Mouse (Mus musculus): ENCODE measurements around the gene Il1rapl2.
"Not testable (repeated sequence)": the region's sequence is repeated elsewhere in the genome, so short reads cannot be mapped to it uniquely, and the experiment has no call there.

The Il1rapl2 gene

DNA sequence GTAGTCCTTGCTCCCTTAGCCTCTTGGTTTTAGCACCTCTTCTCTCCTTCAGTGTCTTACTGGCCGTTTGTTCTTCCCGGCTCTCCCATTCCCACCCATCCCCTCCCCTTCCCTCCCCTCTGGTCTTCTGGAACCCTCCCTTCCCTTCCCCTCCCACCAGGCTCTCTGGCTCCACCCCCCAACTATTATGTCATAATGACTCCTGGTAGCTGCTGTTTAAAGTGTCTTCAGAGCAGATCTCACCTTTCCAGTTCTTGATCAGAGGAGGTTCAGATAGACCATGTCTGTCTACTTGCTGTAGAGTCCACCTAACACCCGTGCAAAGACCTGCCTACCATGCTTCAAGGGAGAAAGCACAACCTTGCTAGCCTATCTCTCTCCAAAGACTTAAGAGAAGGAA, 639.1 kb downstream of the Il1rapl2 start, which contains the start of gene Tex13a:
Gene Tex13a, minus strand, starts transcription at position 101 of the 400 bp plus-strand sequence.
- no peak for DNase-seq

- DNase-seq: no peak
Observed at GRCm38 (mm10) chrX:138234626-138235025, 664.2 kb downstream of the Il1rapl2 start.

DNA sequence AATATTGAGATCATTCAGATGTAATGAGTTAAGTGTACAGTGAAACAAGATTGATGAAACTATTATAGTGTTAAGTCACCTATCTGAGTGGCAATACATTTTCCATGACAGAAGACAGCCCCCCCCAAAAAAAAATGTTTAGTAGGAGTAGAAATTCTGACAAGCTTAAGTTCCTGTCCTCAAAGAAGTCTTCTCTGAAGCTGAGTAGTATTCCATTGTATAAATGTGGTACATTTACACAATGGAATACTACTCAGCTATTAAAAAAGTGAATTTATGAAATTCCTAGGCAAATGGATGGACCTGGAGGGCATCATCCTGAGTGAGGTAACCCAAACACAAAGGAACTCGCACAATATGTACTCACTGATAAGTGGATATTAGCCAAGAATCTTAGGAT, 778.3 kb downstream of the Il1rapl2 start:
- DNase-seq: not testable (repeated sequence)

- no peak for DNase-seq
Observed at GRCm38 (mm10) chrX:138433794-138434193, 863.4 kb downstream of the Il1rapl2 start.

GRCm38 (mm10) chrX:138437939-138438338, 867.5 kb downstream of the Il1rapl2 start:
- DNase-seq: no peak

GRCm38 (mm10) chrX:138449856-138450255, 879.4 kb downstream of the Il1rapl2 start:
- no peak for DNase-seq

GRCm38 (mm10) chrX:138478488-138478887, 908.1 kb downstream of the Il1rapl2 start:
- DNase-seq: no peak

GRCm38 (mm10) chrX:138500510-138500909, 930.1 kb downstream of the Il1rapl2 start:
- DNase-seq: no peak

DNA sequence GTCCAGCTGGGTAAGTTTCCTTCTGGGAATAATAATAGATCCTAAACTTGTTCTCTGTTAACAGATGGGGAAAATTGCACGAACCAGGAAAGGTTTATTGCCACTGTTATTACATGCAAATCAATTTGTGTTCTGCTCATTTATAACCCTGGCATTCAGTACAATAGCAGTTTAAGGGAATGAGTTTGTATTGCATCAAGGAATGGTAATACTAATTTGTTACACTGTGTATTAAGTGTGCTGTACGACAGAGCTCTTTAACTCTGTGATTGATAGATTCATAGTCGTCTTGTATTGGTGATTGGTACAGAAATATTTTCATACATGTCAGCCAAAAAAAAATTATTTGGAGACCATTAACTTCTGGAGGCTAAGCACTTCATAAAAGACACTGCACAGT, 934.6 kb downstream of the Il1rapl2 start:
- DNase-seq: no peak

DNA sequence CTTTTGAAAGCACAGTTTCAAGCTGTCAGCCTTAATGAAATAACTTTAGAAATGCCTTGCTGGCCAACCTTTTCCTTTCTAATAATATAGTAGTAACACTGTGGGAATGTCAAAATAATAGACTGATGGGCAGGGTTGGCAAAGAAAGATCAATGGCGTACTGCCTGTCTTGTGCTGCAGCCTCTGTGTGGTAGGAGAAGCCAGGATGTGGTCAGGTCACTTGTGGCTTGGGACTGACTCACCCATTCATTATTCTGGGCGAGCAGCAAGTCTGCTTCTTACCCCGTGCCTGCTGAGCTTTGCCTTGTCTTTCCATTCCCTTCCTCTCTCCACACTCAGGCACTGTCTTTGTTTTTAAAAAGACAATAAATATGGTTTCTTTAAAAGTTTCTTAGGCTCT, 1049.7 kb downstream of the Il1rapl2 start:
- no peak for DNase-seq

- no peak for DNase-seq
Observed at GRCm38 (mm10) chrX:138625311-138625710, 1054.9 kb downstream of the Il1rapl2 start.

- no peak for DNase-seq
Observed at GRCm38 (mm10) chrX:138722372-138722771, 1152.0 kb downstream of the Il1rapl2 start.

- DNase-seq: no peak
Observed at GRCm38 (mm10) chrX:138800958-138801357, 1230.5 kb downstream of the Il1rapl2 start.

DNA sequence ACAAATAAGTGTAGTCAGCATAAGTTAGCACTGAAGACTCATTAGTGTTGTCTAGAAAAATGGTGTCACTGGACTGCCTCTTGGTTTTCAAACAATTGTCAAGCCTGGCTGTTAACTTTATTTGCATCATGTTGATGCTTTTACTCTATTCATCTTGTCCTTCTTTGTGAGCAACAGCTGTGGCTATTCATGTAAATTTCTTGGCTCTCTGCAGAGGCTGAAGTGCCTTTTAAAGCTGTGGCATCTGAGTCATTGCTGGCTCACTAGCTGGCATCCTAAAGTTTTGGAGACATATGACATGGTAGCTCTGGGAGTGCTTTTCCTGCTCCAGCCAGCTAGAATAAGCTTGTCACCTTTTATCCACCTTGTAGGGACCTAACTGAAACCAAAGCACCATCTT, 1261.5 kb downstream of the Il1rapl2 start:
- no peak for DNase-seq

- no peak for DNase-seq
Observed at GRCm38 (mm10) chrX:138833894-138834293, 1263.5 kb downstream of the Il1rapl2 start.

GRCm38 (mm10) chrX:138838381-138838780, 1268.0 kb downstream of the Il1rapl2 start:
- no peak for DNase-seq
